9 mouse cellular contexts compared by ENCODE assay signal in genomic region chr19:4338162-4338561, GRCm38 (mm10). TPM values are rescaled to one million over a fixed set of nuclear protein-coding genes. Genes with fewer than 3 reads are reported as not detected.
DNase-seq lines count a peak whose midpoint lies in the region; ATAC-seq and TF ChIP-seq lines count a peak whose summit lies in the region.
"Had no signal": no experiment of that assay in that cellular context is flagged by ENCODE, and none has a peak within 500 bp of the region (broad histone marks: within the 10 kb centered on the region; RNA-seq: fewer than 3 reads in every experiment).

No protein-coding gene starts in this region.

- peaks cover 21% of the 10 kb centered on the region for H3K36me3 ChIP-seq in midbrain, postnatal 0 days (ENCODE audit: insufficient read depth, low read length)

- H3K4me1 ChIP-seq in midbrain, postnatal 0 days (ENCODE audit: insufficient read depth, low read length), result peaks cover 7% of the 10 kb centered on the region; the same call in 1 of the 2 replicates

- 27% methylated on average over 2 of the region's 2 CpGs for WGBS in midbrain, postnatal 0 days

- ATAC-seq in midbrain, postnatal 0 days (ENCODE audit: low FRiP score), result no peak

- peak; percentile 81 for TF ChIP-seq CTCF in midbrain, postnatal 0 days (IDR thresholded peaks at IDR 0.05)

- DNase-seq in gastrocnemius, adult 18-20 months (ENCODE audit: low spot score), result peak; percentile 74
- no peak for DNase-seq in gastrocnemius, postnatal 25 days
- peak; percentile 31 for DNase-seq in 3134 (ENCODE audit: extremely low read depth, insufficient read length, low spot score)
- peak; percentile 42 for DNase-seq in Muller cell, postnatal 12 days (ENCODE audit: inconsistent ontology term)
- DNase-seq in embryo, embryonic 11 days, result peak; percentile 71
- peak; percentile 77 for DNase-seq in kidney, postnatal 10 days
- DNase-seq in midbrain, postnatal 0 days (ENCODE audit: low spot score), result peak; percentile 77
- no peak for DNase-seq in frontal cortex, postnatal 14 days (ENCODE audit: low spot score in 2 of 2)

- H3K27me3 ChIP-seq in midbrain, postnatal 0 days (ENCODE audit: insufficient read depth, low read length), result no peaks in the 10 kb centered on the region
- H3K27me3 ChIP-seq: limb, embryonic 13.5 days had no signal

- H3K9me3 ChIP-seq in midbrain, postnatal 0 days (ENCODE audit: low read length), result no peaks in the 10 kb centered on the region
- H3K9me3 ChIP-seq: limb, embryonic 13.5 days had no signal

- H3K9ac ChIP-seq in midbrain, postnatal 0 days (replicated peaks; ENCODE audit: low read length, poor library complexity, severe bottlenecking), result no peak overlapping the region
- H3K9ac ChIP-seq: limb, embryonic 13.5 days had no signal

- H3K4me2 ChIP-seq in midbrain, postnatal 0 days (ENCODE audit: low read depth, low read length, poor library complexity, severe bottlenecking), result no peak overlapping the region
- H3K4me2 ChIP-seq: limb, embryonic 13.5 days had no signal

- no peak overlapping the region; the same call in 1 of the 2 replicates for H3K27ac ChIP-seq in midbrain, postnatal 0 days (ENCODE audit: low read depth, low read length)
- H3K27ac ChIP-seq: limb, embryonic 13.5 days had no signal

- no peak overlapping the region for H3K4me3 ChIP-seq in midbrain, postnatal 0 days (ENCODE audit: low read depth, low read length)
- H3K4me3 ChIP-seq: limb, embryonic 13.5 days had no signal

RNA-seq across cellular contexts. Expression of gene Grk2, which starts 32.1 kb away (rescaled TPM):
- total RNA-seq in gastrocnemius, adult 18-20 months (2021), result 10 to 100 TPM; 50.7 to 60.8 TPM
- 10 to 100 TPM; 39.2 to 47.9 TPM for total RNA-seq in gastrocnemius, postnatal 25 days (2021)
- 152 and 257 TPM in 2 replicates for total RNA-seq in midbrain, postnatal 0 days (2014; rRNA removed)
- polyA plus RNA-seq in midbrain, postnatal 0 days (2015; fragmentation: Nextera tagmentation; extraction: Ambion mirVana), result 27.0 and 29.6 TPM in 2 replicates

RNA-seq across cellular contexts. Expression of gene Ankrd13d, which starts 55.2 kb away (rescaled TPM):
- under 1 TPM; 0.16 to 0.81 TPM for total RNA-seq in gastrocnemius, adult 18-20 months (2021)
- under 1 TPM; 0.33 to 0.64 TPM for total RNA-seq in gastrocnemius, postnatal 25 days (2021)
- 92.2 and 106 TPM in 2 replicates for total RNA-seq in midbrain, postnatal 0 days (2014; rRNA removed)
- 79.1 and 84.8 TPM in 2 replicates for polyA plus RNA-seq in midbrain, postnatal 0 days (2015; fragmentation: Nextera tagmentation; extraction: Ambion mirVana)

RNA-seq across cellular contexts. Expression of gene Kdm2a, which starts 59.9 kb away (rescaled TPM):
- total RNA-seq in gastrocnemius, adult 18-20 months (2021), result 10 to 100 TPM; 33.4 to 36.8 TPM
- 10 to 100 TPM; 26.5 to 28.3 TPM for total RNA-seq in gastrocnemius, postnatal 25 days (2021)
- 64.9 and 103 TPM in 2 replicates for total RNA-seq in midbrain, postnatal 0 days (2014; rRNA removed)
- polyA plus RNA-seq in midbrain, postnatal 0 days (2015; fragmentation: Nextera tagmentation; extraction: Ambion mirVana), result 17.8 and 18.4 TPM in 2 replicates

Comparison
In these comparisons a context has a peak if more than half of its experiments do, and no peak if none do; other contexts are left out.
1. DNase-seq: peak in gastrocnemius, adult 18-20 months (single experiment), 3134 (single experiment), Muller cell, postnatal 12 days (single experiment), embryo, embryonic 11 days (single experiment), kidney, postnatal 10 days (single experiment) and midbrain, postnatal 0 days (single experiment); none in gastrocnemius, postnatal 25 days (single experiment) and frontal cortex, postnatal 14 days (0 of 2).
2. RNA of gene Ankrd13d, which starts 55.2 kb away (total RNA-seq): 92.2 to 106 TPM in midbrain, postnatal 0 days; 0.16 to 0.81 TPM in gastrocnemius, adult 18-20 months and 0.33 to 0.64 TPM in gastrocnemius, postnatal 25 days; every median in the first group is over 10 times any median in the second.